Mouse (Mus musculus): Measurements from ENCODE around the gene Nkx2-3. TPM values are rescaled to one million over a fixed set of nuclear protein-coding genes. Genes with fewer than 3 reads are reported as not detected.

Nkx2-3 gene
- polyA plus RNA-seq, 1 experiment from 2014 or later: 61.3 TPM

GRCm38 (mm10) chr19:43610341-43610848 is 1.7 kb upstream of the Nkx2-3 start:
- Histone ChIP-seq H3K27ac (ENCODE audit: low read length) (peak overlapping the region; percentile 79), H3K27me3 (replicated peaks; ENCODE audit: control insufficient read depth, insufficient read depth, low read length) (peaks cover 24% of the 10 kb centered on the region), H3K4me2 (ENCODE audit: low read depth, low read length) (peak overlapping the region; percentile 57), H3K9me3 (ENCODE audit: control insufficient read depth, low read length) (no peaks in the 10 kb centered on the region), H3K36me3 (ENCODE audit: control insufficient read depth, insufficient read depth, low read length) (no peaks in the 10 kb centered on the region), H3K4me1 (ENCODE audit: control insufficient read depth, insufficient read depth, low read length) (peaks cover 13% of the 10 kb centered on the region), H3K4me3 (ENCODE audit: low read length) (peak overlapping the region; percentile 68), H3K9ac (ENCODE audit: low read depth, low read length) (peak overlapping the region; percentile 67)
- WGBS: under 1% methylated on average over 32 of the region's 32 CpGs
- peak; percentile 39; the same call in 1 of the 2 replicates for ATAC-seq

GRCm38 (mm10) chr19:43611110-43611509 is 1.0 kb upstream of the Nkx2-3 start:
- Histone ChIP-seq H3K9me3 (ENCODE audit: control insufficient read depth, low read length) (no peaks in the 10 kb centered on the region), H3K4me1 (ENCODE audit: control insufficient read depth, insufficient read depth, low read length) (peaks cover 8% of the 10 kb centered on the region), H3K4me2 (ENCODE audit: low read depth, low read length) (peak overlapping the region; percentile 57), H3K27ac (ENCODE audit: low read length) (peak overlapping the region; percentile 79), H3K36me3 (ENCODE audit: control insufficient read depth, insufficient read depth, low read length) (no peaks in the 10 kb centered on the region), H3K27me3 (replicated peaks; ENCODE audit: control insufficient read depth, insufficient read depth, low read length) (peaks cover 24% of the 10 kb centered on the region), H3K9ac (ENCODE audit: low read depth, low read length) (peak overlapping the region; percentile 67), H3K4me3 (ENCODE audit: low read length) (peak overlapping the region; percentile 68)
- 9% methylated on average over 8 of the region's 8 CpGs for WGBS
- no peak for ATAC-seq

GRCm38 (mm10) chr19:43611561-43611960 is 564 bp upstream of the Nkx2-3 start:
- peak overlapping the region; percentile 57 for H3K4me2 ChIP-seq (ENCODE audit: low read depth, low read length)

GRCm38 (mm10) chr19:43612501-43612971 is 411 bp downstream of the Nkx2-3 start:
- Histone ChIP-seq H3K9ac (ENCODE audit: low read depth, low read length) (peak overlapping the region; percentile 75), H3K27me3 (replicated peaks; ENCODE audit: control insufficient read depth, insufficient read depth, low read length) (peaks cover 30% of the 10 kb centered on the region), H3K4me2 (ENCODE audit: low read depth, low read length) (peak overlapping the region; percentile 60; the same call in 1 of the 2 replicates)

More at GRCm38 (mm10) chr19:43611561-43611960, 564 bp upstream of the Nkx2-3 start:
- peak overlapping the region; percentile 67 for H3K9ac ChIP-seq (ENCODE audit: low read depth, low read length)
- H3K4me3 ChIP-seq (ENCODE audit: low read length): peak overlapping the region; percentile 68
- ATAC-seq: no peak
- WGBS: 9% methylated on average over 12 of the region's 12 CpGs
- peak overlapping the region; percentile 79 for H3K27ac ChIP-seq (ENCODE audit: low read length)
- no peaks in the 10 kb centered on the region for H3K9me3 ChIP-seq (ENCODE audit: control insufficient read depth, low read length)
- peaks cover 26% of the 10 kb centered on the region for H3K27me3 ChIP-seq (replicated peaks; ENCODE audit: control insufficient read depth, insufficient read depth, low read length)
- peaks cover 7% of the 10 kb centered on the region for H3K4me1 ChIP-seq (ENCODE audit: control insufficient read depth, insufficient read depth, low read length)
- no peaks in the 10 kb centered on the region for H3K36me3 ChIP-seq (ENCODE audit: control insufficient read depth, insufficient read depth, low read length)

GRCm38 (mm10) chr19:43613293-43614130 is 1.4 kb downstream of the Nkx2-3 start:
- Histone ChIP-seq H3K27ac (ENCODE audit: low read length) (peak overlapping the region; percentile 83), H3K27me3 (replicated peaks; ENCODE audit: control insufficient read depth, insufficient read depth, low read length) (peaks cover 40% of the 10 kb centered on the region), H3K9me3 (ENCODE audit: control insufficient read depth, low read length) (no peaks in the 10 kb centered on the region), H3K4me1 (ENCODE audit: control insufficient read depth, insufficient read depth, low read length) (peaks cover 14% of the 10 kb centered on the region), H3K9ac (ENCODE audit: low read depth, low read length) (peak overlapping the region; percentile 75), H3K4me2 (ENCODE audit: low read depth, low read length) (peak overlapping the region; percentile 60), H3K4me3 (ENCODE audit: low read length) (peak overlapping the region; percentile 68), H3K36me3 (ENCODE audit: control insufficient read depth, insufficient read depth, low read length) (no peaks in the 10 kb centered on the region)
- ATAC-seq: no peak
- WGBS: 2% methylated on average over 26 of the region's 26 CpGs

More at GRCm38 (mm10) chr19:43612501-43612971, 411 bp downstream of the Nkx2-3 start:
- Histone ChIP-seq H3K4me3 (ENCODE audit: low read length) (peak overlapping the region; percentile 68), H3K27ac (ENCODE audit: low read length) (peak overlapping the region; percentile 83), H3K4me1 (ENCODE audit: control insufficient read depth, insufficient read depth, low read length) (peaks cover 13% of the 10 kb centered on the region), H3K36me3 (ENCODE audit: control insufficient read depth, insufficient read depth, low read length) (no peaks in the 10 kb centered on the region), H3K9me3 (ENCODE audit: control insufficient read depth, low read length) (no peaks in the 10 kb centered on the region)
- no peak for ATAC-seq
- WGBS: 2% methylated on average over 23 of the region's 23 CpGs

GRCm38 (mm10) chr19:43614341-43615073 is 2.4 kb downstream of the Nkx2-3 start:
- Histone ChIP-seq H3K36me3 (ENCODE audit: control insufficient read depth, insufficient read depth, low read length) (no peaks in the 10 kb centered on the region), H3K9ac (ENCODE audit: low read depth, low read length) (peak overlapping the region; percentile 75), H3K4me2 (ENCODE audit: low read depth, low read length) (peak overlapping the region; percentile 60), H3K27me3 (replicated peaks; ENCODE audit: control insufficient read depth, insufficient read depth, low read length) (peaks cover 45% of the 10 kb centered on the region), H3K4me3 (ENCODE audit: low read length) (peak overlapping the region; percentile 68), H3K27ac (ENCODE audit: low read length) (peak overlapping the region; percentile 51; the same call in 1 of the 2 replicates), H3K9me3 (ENCODE audit: control insufficient read depth, low read length) (no peaks in the 10 kb centered on the region), H3K4me1 (ENCODE audit: control insufficient read depth, insufficient read depth, low read length) (peaks cover 18% of the 10 kb centered on the region)
- no peak for ATAC-seq
- WGBS: under 1% methylated on average over 89 of the region's 92 CpGs

GRCm38 (mm10) chr19:43615074-43615445 is 2.9 kb downstream of the Nkx2-3 start:
- Histone ChIP-seq H3K27ac (ENCODE audit: low read length) (peak overlapping the region; percentile 51; the same call in 1 of the 2 replicates), H3K4me1 (ENCODE audit: control insufficient read depth, insufficient read depth, low read length) (peaks cover 19% of the 10 kb centered on the region), H3K4me2 (ENCODE audit: low read depth, low read length) (peak overlapping the region; percentile 60), H3K36me3 (ENCODE audit: control insufficient read depth, insufficient read depth, low read length) (no peaks in the 10 kb centered on the region), H3K9ac (ENCODE audit: low read depth, low read length) (peak overlapping the region; percentile 75), H3K9me3 (ENCODE audit: control insufficient read depth, low read length) (no peaks in the 10 kb centered on the region), H3K4me3 (ENCODE audit: low read length) (peak overlapping the region; percentile 68), H3K27me3 (replicated peaks; ENCODE audit: control insufficient read depth, insufficient read depth, low read length) (peaks cover 41% of the 10 kb centered on the region)
- under 1% methylated on average over 20 of the region's 20 CpGs for WGBS
- ATAC-seq: no peak

GRCm38 (mm10) chr19:43615571-43616414 is 3.7 kb downstream of the Nkx2-3 start:
- Histone ChIP-seq H3K27me3 (replicated peaks; ENCODE audit: control insufficient read depth, insufficient read depth, low read length) (peaks cover 43% of the 10 kb centered on the region), H3K4me1 (ENCODE audit: control insufficient read depth, insufficient read depth, low read length) (peaks cover 21% of the 10 kb centered on the region), H3K9ac (ENCODE audit: low read depth, low read length) (peak overlapping the region; percentile 75), H3K4me3 (ENCODE audit: low read length) (peak overlapping the region; percentile 68), H3K4me2 (ENCODE audit: low read depth, low read length) (peak overlapping the region; percentile 60), H3K9me3 (ENCODE audit: control insufficient read depth, low read length) (no peaks in the 10 kb centered on the region), H3K27ac (ENCODE audit: low read length) (peak overlapping the region; percentile 28), H3K36me3 (ENCODE audit: control insufficient read depth, insufficient read depth, low read length) (no peaks in the 10 kb centered on the region)
- no peak for ATAC-seq
- WGBS: 1% methylated on average over 33 of the region's 34 CpGs

All from intestine, embryonic 16.5 days (tissue).